Mouse (Mus musculus): ENCODE data around the gene Gm45140.

DNA sequence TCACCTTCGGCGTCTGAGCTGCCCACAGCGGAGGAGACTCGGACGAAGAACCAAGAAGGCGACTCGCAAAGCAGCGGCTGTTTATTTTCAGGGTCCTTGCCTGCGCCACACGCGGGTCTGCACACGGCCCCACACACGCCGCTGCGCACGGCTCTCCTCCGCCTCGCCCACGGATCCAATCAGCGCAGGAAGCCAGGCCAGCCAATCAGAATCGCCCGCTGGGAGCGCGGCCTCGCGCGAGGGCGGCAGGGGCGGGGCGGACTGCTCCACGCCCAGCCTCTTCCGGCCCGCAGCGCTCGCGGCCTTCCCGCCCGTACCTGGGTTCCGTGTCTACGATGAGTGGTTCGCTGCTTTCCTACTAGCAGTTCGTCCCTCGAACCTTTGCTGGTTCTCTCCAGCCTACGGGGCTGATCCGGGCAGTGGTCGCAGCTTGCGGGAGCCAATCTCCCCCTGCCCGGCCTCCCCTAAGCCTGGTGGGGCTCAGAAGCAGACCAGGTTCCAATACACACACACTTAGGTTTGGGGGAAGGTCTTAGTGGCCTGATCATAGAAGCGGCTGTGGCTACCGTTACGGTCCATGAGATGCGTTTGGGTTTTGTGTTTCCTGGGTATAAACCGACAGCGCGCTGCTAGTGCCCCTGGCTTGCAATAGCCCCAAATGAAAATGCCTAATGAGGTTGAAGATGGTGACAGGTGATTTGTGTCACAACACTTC is 15.5 kb upstream of the Gm45140 start, which contains the start of gene Cnbp:
- TF ChIP-seq ZC3H11A (IDR thresholded peaks at IDR 0.05; ENCODE audit: borderline replicate concordance, low read depth, low read length) (no peak), ZNF384 (IDR thresholded peaks at IDR 0.05; ENCODE audit: low read depth, low read length) (no peak), HCFC1 (IDR thresholded peaks at IDR 0.05; ENCODE audit: borderline replicate concordance, insufficient read depth, low read length) (peak; percentile 67), CHD2 (IDR thresholded peaks at IDR 0.05; ENCODE audit: low read depth, low read length) (peak; percentile 75; the same call in 1 of the 2 replicates)
